Mouse (Mus musculus) kidney, postnatal 0 days (tissue): ENCODE measurements at regions not wholly inside any gene's neighbourhood (a gene's known extent, or its start where the extent isn't known, plus 50 kb on each side); places are given as distances from the start of the nearest gene placed in this dataset.
A peak's percentile ranks its signal among the peaks of the same experiment; 100 is the strongest.

Source experiments
- ATAC-seq: fragments of 200-750 bp; cut with Nextera tagmentation; replicated peaks from 2 replicates; pipeline ENCODE4 v1.8.0; 2017; ENCODE audit warnings: low read depth, moderate number of reproducible peaks, moderate TSS enrichment, moderate library complexity; ENCODE audit not compliant: low FRiP score
- DNase-seq: peaks from one replicate; pipeline ENCODE4 v3.0.0-alpha.2; 2016; ENCODE audit warnings: low spot score
- H3K27ac ChIP-seq: fragments of 300-500 bp; sonication (generic); 2 replicates; pipeline ENCODE4 v1.5.1; 2014; ENCODE audit warnings: mild to moderate bottlenecking
- H3K27me3 ChIP-seq: fragments of 300-500 bp; sonication (generic); 2 replicates; pipeline ENCODE4 v1.6.1; 2014; ENCODE audit warnings: low read length, mixed read lengths; ENCODE audit not compliant: insufficient read depth
- H3K36me3 ChIP-seq: fragments of 300-500 bp; sonication (generic); 2 replicates; pipeline ENCODE4 v1.6.1; 2014; ENCODE audit warnings: low read length, mixed read lengths; ENCODE audit not compliant: insufficient read depth
- H3K4me1 ChIP-seq: fragments of 300-500 bp; sonication (generic); replicated peaks from 2 replicates; pipeline ENCODE4 v1.6.1; 2014; ENCODE audit warnings: antibody characterized with exemption, low read length, mixed read lengths; ENCODE audit not compliant: insufficient read depth
- H3K4me2 ChIP-seq: fragments of 300-500 bp; sonication (generic); 2 replicates; pipeline ENCODE4 v1.6.1; 2014; ENCODE audit warnings: mild to moderate bottlenecking, low read length, moderate library complexity, mixed read lengths
- H3K4me3 ChIP-seq: fragments of 300-500 bp; sonication (generic); replicated peaks from 2 replicates; pipeline ENCODE4 v1.5.1; 2014; ENCODE audit warnings: low read depth, low read length
- H3K9ac ChIP-seq: fragments of 300-500 bp; sonication (generic); 2 replicates; pipeline ENCODE4 v1.6.1; 2014; ENCODE audit warnings: low read depth, low read length
- H3K9me3 ChIP-seq: fragments of 300-500 bp; sonication (generic); replicated peaks from 2 replicates; pipeline ENCODE4 v1.6.1; 2016; ENCODE audit warnings: low read length, inconsistent platforms, mixed read lengths
- CTCF ChIP-seq: IDR thresholded peaks from 2 replicates; pipeline ENCODE4 v1.5.1; 2016; ENCODE audit warnings: antibody characterized with exemption, low read depth, mild to moderate bottlenecking, moderate library complexity
- WGBS: fragments of 180-500 bp; shearing (Covaris S2); extraction: QIAGEN DNeasy Blood & Tissue Kit; methylation state at CpG from one replicate; pipeline ENCODE4 v1.1.7; 2014; 5-methylcytosine and 5-hydroxymethylcytosine counted together

GRCm38 (mm10) chr1:137561686-137562085 lies 601.4 kb upstream of the Nr5a2 start:
- Histone ChIP-seq H3K9me3 (no peaks in the 10 kb centered on the region), H3K27ac (no peak overlapping the region), H3K4me1 (no peaks in the 10 kb centered on the region), H3K36me3 (no peaks in the 10 kb centered on the region), H3K9ac (no peak overlapping the region), H3K4me3 (no peak overlapping the region), H3K27me3 (no peaks in the 10 kb centered on the region), H3K4me2 (no peak overlapping the region)
- no peak for DNase-seq
- no peak for TF ChIP-seq CTCF
- no peak for ATAC-seq
- 86% methylated on average over 3 of the region's 3 CpGs for WGBS

GRCm38 (mm10) chr1:137560389-137561268 lies 600.4 kb upstream of the Nr5a2 start:
- no peak for TF ChIP-seq CTCF
- no peak overlapping the region for H3K4me2 ChIP-seq
- H3K27ac ChIP-seq: no peak overlapping the region
- no peaks in the 10 kb centered on the region for H3K9me3 ChIP-seq
- H3K4me1 ChIP-seq: no peaks in the 10 kb centered on the region
- H3K9ac ChIP-seq: no peak overlapping the region
- no peaks in the 10 kb centered on the region for H3K27me3 ChIP-seq
- DNase-seq: peak; percentile 52
- no peak for ATAC-seq
- no peak overlapping the region for H3K4me3 ChIP-seq
- no peaks in the 10 kb centered on the region for H3K36me3 ChIP-seq
- WGBS: 24% methylated on average over 11 of the region's 11 CpGs

GRCm38 (mm10) chr1:137549659-137550058 lies 589.4 kb upstream of the Nr5a2 start:
- H3K4me2 ChIP-seq: no peak overlapping the region
- no peaks in the 10 kb centered on the region for H3K4me1 ChIP-seq
- DNase-seq: no peak
- H3K4me3 ChIP-seq: no peak overlapping the region
- 96% methylated on average over 1 of the region's 1 CpGs for WGBS
- TF ChIP-seq CTCF: no peak
- H3K27me3 ChIP-seq: no peaks in the 10 kb centered on the region
- ATAC-seq: no peak
- no peaks in the 10 kb centered on the region for H3K9me3 ChIP-seq
- H3K27ac ChIP-seq: no peak overlapping the region
- H3K36me3 ChIP-seq: no peaks in the 10 kb centered on the region
- no peak overlapping the region for H3K9ac ChIP-seq

- H3K27me3 ChIP-seq: no peaks in the 10 kb centered on the region
- ATAC-seq (no peak), DNase-seq (no peak)
- H3K4me3 ChIP-seq: no peak overlapping the region
- no peak for TF ChIP-seq CTCF
- H3K27ac ChIP-seq: no peak overlapping the region
- no peak overlapping the region for H3K4me2 ChIP-seq
- H3K9ac ChIP-seq: no peak overlapping the region
- no peaks in the 10 kb centered on the region for H3K36me3 ChIP-seq
- no peaks in the 10 kb centered on the region for H3K4me1 ChIP-seq
- no peaks in the 10 kb centered on the region for H3K9me3 ChIP-seq
These were observed 585.4 kb upstream of the Nr5a2 start for GRCm38 (mm10) chr1:137545666-137546065.

- no peak overlapping the region for H3K4me3 ChIP-seq
- H3K27ac ChIP-seq: no peak overlapping the region
- no peaks in the 10 kb centered on the region for H3K4me1 ChIP-seq
- H3K36me3 ChIP-seq: no peaks in the 10 kb centered on the region
- H3K9me3 ChIP-seq: no peaks in the 10 kb centered on the region
- 73% methylated on average over 3 of the region's 3 CpGs for WGBS
- H3K27me3 ChIP-seq: no peaks in the 10 kb centered on the region
- ATAC-seq: no peak
- no peak overlapping the region for H3K9ac ChIP-seq
- no peak overlapping the region for H3K4me2 ChIP-seq
- DNase-seq: no peak
- no peak for TF ChIP-seq CTCF
These were observed 583.6 kb upstream of the Nr5a2 start for GRCm38 (mm10) chr1:137543828-137544227.

GRCm38 (mm10) chr1:137541453-137541852 lies 581.2 kb upstream of the Nr5a2 start:
- Histone ChIP-seq H3K9ac (no peak overlapping the region), H3K4me2 (no peak overlapping the region), H3K4me1 (no peaks in the 10 kb centered on the region), H3K27me3 (no peaks in the 10 kb centered on the region), H3K4me3 (no peak overlapping the region), H3K36me3 (no peaks in the 10 kb centered on the region), H3K27ac (no peak overlapping the region), H3K9me3 (no peaks in the 10 kb centered on the region)
- DNase-seq (no peak), ATAC-seq (no peak)
- peak; percentile 13; the same call in 1 of the 2 replicates for TF ChIP-seq CTCF
- 88% methylated on average over 9 of the region's 9 CpGs for WGBS
